Comparison of ENCODE assay signal across 7 mouse cellular contexts in genomic region chr8:88137748-88138484, GRCm38 (mm10). TPM values are rescaled to one million over a fixed set of nuclear protein-coding genes. Genes with fewer than 3 reads are reported as not detected.
DNase-seq lines count a peak whose midpoint lies in the region; ATAC-seq lines count a peak whose summit lies in the region.

TSS of gene Heatr3 (plus strand) at chr8:88137855.

- peak within 1 kb of the TSS; percentile 85 for H3K4me3 ChIP-seq in intestine, embryonic 16.5 days (ENCODE audit: low read length)
- H3K4me3 ChIP-seq in midbrain, embryonic 11.5 days (ENCODE audit: low read depth, low read length): peak within 1 kb of the TSS; percentile 89

- H3K9ac ChIP-seq in intestine, embryonic 16.5 days (ENCODE audit: low read depth, low read length): peak within 1 kb of the TSS; percentile 86
- peak within 1 kb of the TSS; percentile 83 for H3K9ac ChIP-seq in midbrain, embryonic 11.5 days (ENCODE audit: low read length)

- under 1% methylated on average over 79 of the region's 79 CpGs for WGBS in intestine, embryonic 16.5 days
- under 1% methylated on average over 76 of the region's 79 CpGs for WGBS in midbrain, embryonic 11.5 days

- intact Hi-C loops in left cerebral cortex, postnatal 36 days (cut with DNase I): no loop called here

- peak; percentile 98 for DNase-seq in adrenal gland, adult 2 months
- DNase-seq in embryo, embryonic 11.5 days (ENCODE audit: low read depth, low spot score): peak; percentile 92
- peak; percentile 89 to 94 for DNase-seq in gastrocnemius, postnatal 4 days (ENCODE audit: low spot score in 2 of 2)
- peak; percentile 93 to 95 for DNase-seq in left cerebral cortex, postnatal 36 days (ENCODE audit: low spot score in 2 of 2)
- peak; percentile 100 for DNase-seq in midbrain, embryonic 11.5 days (ENCODE audit: low spot score, missing footprints)
- peak; percentile 93 for DNase-seq in skeletal muscle tissue, adult 2 months (ENCODE audit: low read depth, low spot score)

- no peaks in the 10 kb centered on the region for H3K9me3 ChIP-seq in intestine, embryonic 16.5 days (ENCODE audit: control insufficient read depth, low read length)
- no peaks in the 10 kb centered on the region for H3K9me3 ChIP-seq in midbrain, embryonic 11.5 days (ENCODE audit: control insufficient read depth, low read length)

- peaks cover 9% of the 10 kb centered on the region for H3K36me3 ChIP-seq in intestine, embryonic 16.5 days (ENCODE audit: control insufficient read depth, insufficient read depth, low read length)
- peaks cover 7% of the 10 kb centered on the region for H3K36me3 ChIP-seq in midbrain, embryonic 11.5 days (ENCODE audit: control insufficient read depth, insufficient read depth, low read length)

- H3K27me3 ChIP-seq in intestine, embryonic 16.5 days (replicated peaks; ENCODE audit: control insufficient read depth, insufficient read depth, low read length): no peaks in the 10 kb centered on the region
- H3K27me3 ChIP-seq in midbrain, embryonic 11.5 days (ENCODE audit: control insufficient read depth, insufficient read depth, low read length): no peaks in the 10 kb centered on the region

- peaks cover 13% of the 10 kb centered on the region for H3K4me1 ChIP-seq in intestine, embryonic 16.5 days (ENCODE audit: control insufficient read depth, insufficient read depth, low read length)
- H3K4me1 ChIP-seq in midbrain, embryonic 11.5 days (ENCODE audit: control insufficient read depth, insufficient read depth, low read length): peaks cover 6% of the 10 kb centered on the region

- peak; percentile 99 for ATAC-seq in intestine, embryonic 16.5 days
- ATAC-seq in midbrain, embryonic 11.5 days (ENCODE audit: low FRiP score): peak; percentile 96

- H3K4me2 ChIP-seq in intestine, embryonic 16.5 days (ENCODE audit: low read depth, low read length): peak within 1 kb of the TSS; percentile 74
- peak within 1 kb of the TSS; percentile 69 for H3K4me2 ChIP-seq in midbrain, embryonic 11.5 days

- peak within 1 kb of the TSS; percentile 87 for H3K27ac ChIP-seq in intestine, embryonic 16.5 days (ENCODE audit: low read length)
- H3K27ac ChIP-seq in midbrain, embryonic 11.5 days (ENCODE audit: low read depth, low read length): peak within 1 kb of the TSS; percentile 74

RNA-seq across cellular contexts. Expression of gene Heatr3, which starts in this region (rescaled TPM):
- total RNA-seq in adrenal gland, adult 2 months (2021): 10 to 100 TPM; 27.8 to 32.1 TPM
- 13.4 and 14.0 TPM in 2 replicates for polyA plus RNA-seq in adrenal gland, adult 2 months (2012; rRNA removed)
- 10 to 100 TPM; 25.4 to 30.7 TPM for total RNA-seq in gastrocnemius, postnatal 4 days (2021)
- polyA plus RNA-seq in intestine, embryonic 16.5 days (2015; fragmentation: Nextera tagmentation; extraction: Ambion mirVana): 30.1 and 31.0 TPM in 2 replicates
- total RNA-seq in left cerebral cortex, postnatal 36 days (2021): 10 to 100 TPM; 26.6 to 29.8 TPM
- polyA plus RNA-seq in midbrain, embryonic 11.5 days (2014; fragmentation: Nextera tagmentation; extraction: Ambion mirVana): 45.6 and 46.0 TPM in 2 replicates

Comparison
In these comparisons a context has a peak if more than half of its experiments do, and no peak if none do; other contexts are left out.
1. Peak in every context shown above with its lines: DNase-seq, ATAC-seq, H3K4me3 ChIP-seq and H3K27ac ChIP-seq.